ENCODE assay signal across 10 mouse cellular contexts in the genomic region with DNA sequence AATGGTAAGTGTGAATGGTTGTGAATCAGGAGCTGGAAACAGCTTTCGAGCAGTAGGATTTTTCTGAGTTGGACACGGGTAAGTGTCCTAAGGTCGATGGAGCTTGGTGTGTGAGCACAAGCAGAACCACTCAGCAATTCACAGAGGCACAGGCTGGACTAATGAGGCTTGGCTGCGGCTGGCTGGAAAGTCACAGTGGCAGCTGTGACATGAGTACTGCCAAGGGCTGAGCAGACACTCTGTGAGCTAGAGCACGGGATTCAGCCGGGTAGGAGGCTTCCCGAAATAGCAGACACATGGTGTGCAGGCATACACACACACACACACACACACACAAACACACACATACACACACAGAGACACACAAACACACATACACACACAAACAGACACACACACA.
DNase-seq lines count a peak whose midpoint lies in the region; ATAC-seq and TF ChIP-seq lines count a peak whose summit lies in the region.
"Had no signal": no experiment of that assay in that cellular context is flagged by ENCODE, and none has a peak within 500 bp of the region (broad histone marks: within the 10 kb centered on the region; RNA-seq: fewer than 3 reads in every experiment).

No protein-coding gene starts in this region.

- DNase-seq in lung, embryonic 14.5 days, result peak; percentile 31
- no peak for DNase-seq in lung, adult 18-20 months
- peak; percentile 65 to 66 for DNase-seq in cerebellum, postnatal 36 days
- DNase-seq in heart, postnatal 0 days (ENCODE audit: low spot score), result peak; percentile 61
- DNase-seq in lung, postnatal 4 days, result peak; percentile 22 to 73
- no peak for DNase-seq in urinary bladder, postnatal 25 days (ENCODE audit: low spot score)
- no peak for DNase-seq in embryo, embryonic 10 days (ENCODE audit: low spot score)
- DNase-seq in urinary bladder, adult 18-20 months (ENCODE audit: low spot score in 2 of 2), result no peak

- WGBS in lung, embryonic 14.5 days, result 58% methylated on average over 7 of the region's 7 CpGs
- WGBS in heart, postnatal 0 days, result 36% methylated on average over 7 of the region's 7 CpGs

- no peak overlapping the region for H3K27ac ChIP-seq in lung, embryonic 14.5 days (ENCODE audit: low read depth)
- 0 out of 2 replicates have a peak overlapping the region, but pooled peaks have one; percentile 1 for H3K27ac ChIP-seq in heart, postnatal 0 days (ENCODE audit: low read depth)
- H3K27ac ChIP-seq: embryonic facial prominence, embryonic 15.5 days had no signal

- H3K36me3 ChIP-seq in lung, embryonic 14.5 days (ENCODE audit: insufficient read depth), result no peaks in the 10 kb centered on the region
- no peaks in the 10 kb centered on the region for H3K36me3 ChIP-seq in heart, postnatal 0 days (replicated peaks; ENCODE audit: control insufficient read depth, insufficient read depth, low read length)
- H3K36me3 ChIP-seq: embryonic facial prominence, embryonic 15.5 days; G1E had no signal

- ATAC-seq in lung, embryonic 14.5 days (ENCODE audit: insufficient read depth), result no peak
- ATAC-seq in heart, postnatal 0 days (ENCODE audit: insufficient read depth, low read depth), result peak; percentile 97

- no peak overlapping the region for H3K4me3 ChIP-seq in lung, embryonic 14.5 days (ENCODE audit: low read depth, low read length)
- no peak overlapping the region for H3K4me3 ChIP-seq in heart, postnatal 0 days (ENCODE audit: low read depth, low read length)
- H3K4me3 ChIP-seq: embryonic facial prominence, embryonic 15.5 days had no signal

- no peak overlapping the region for H3K9ac ChIP-seq in lung, embryonic 14.5 days
- no peak overlapping the region for H3K9ac ChIP-seq in heart, postnatal 0 days (replicated peaks; ENCODE audit: low read depth, low read length)
- H3K9ac ChIP-seq: embryonic facial prominence, embryonic 15.5 days had no signal

- no peaks in the 10 kb centered on the region for H3K4me1 ChIP-seq in lung, embryonic 14.5 days (ENCODE audit: insufficient read depth)
- H3K4me1 ChIP-seq in heart, postnatal 0 days (ENCODE audit: control insufficient read depth, insufficient read depth), result no peaks in the 10 kb centered on the region
- H3K4me1 ChIP-seq: embryonic facial prominence, embryonic 15.5 days had no signal

- TF ChIP-seq EP300 in heart, postnatal 0 days (IDR thresholded peaks at IDR 0.05; ENCODE audit: low read depth), result no peak

- TF ChIP-seq CTCF in lung, embryonic 14.5 days (IDR thresholded peaks at IDR 0.05; ENCODE audit: low read depth), result no peak
- TF ChIP-seq CTCF in heart, postnatal 0 days (IDR thresholded peaks at IDR 0.05; ENCODE audit: low read depth), result no peak

- no peak overlapping the region for H3K4me2 ChIP-seq in lung, embryonic 14.5 days
- no peak overlapping the region for H3K4me2 ChIP-seq in heart, postnatal 0 days (ENCODE audit: low read depth, low read length)
- H3K4me2 ChIP-seq: embryonic facial prominence, embryonic 15.5 days had no signal

- no peaks in the 10 kb centered on the region for H3K9me3 ChIP-seq in lung, embryonic 14.5 days (ENCODE audit: low read depth, low read length)
- no peaks in the 10 kb centered on the region for H3K9me3 ChIP-seq in heart, postnatal 0 days (replicated peaks; ENCODE audit: control insufficient read depth, low read length)
- H3K9me3 ChIP-seq: embryonic facial prominence, embryonic 15.5 days; G1E had no signal

- no peaks in the 10 kb centered on the region for H3K27me3 ChIP-seq in lung, embryonic 14.5 days (ENCODE audit: insufficient read depth, low read length)
- no peaks in the 10 kb centered on the region for H3K27me3 ChIP-seq in heart, postnatal 0 days (ENCODE audit: control insufficient read depth, insufficient read depth, low read length)
- H3K27me3 ChIP-seq: embryonic facial prominence, embryonic 15.5 days had no signal

Comparison
In these comparisons a context has a peak if more than half of its experiments do, and no peak if none do; other contexts are left out.
1. DNase-seq: peak in lung, embryonic 14.5 days (single experiment), cerebellum, postnatal 36 days (2 of 2), heart, postnatal 0 days (single experiment) and lung, postnatal 4 days (2 of 2); none in lung, adult 18-20 months (0 of 2), urinary bladder, postnatal 25 days (single experiment), embryo, embryonic 10 days (single experiment) and urinary bladder, adult 18-20 months (0 of 2).